Comparison of ENCODE assay signal across 16 mouse cellular contexts in the genomic region with DNA sequence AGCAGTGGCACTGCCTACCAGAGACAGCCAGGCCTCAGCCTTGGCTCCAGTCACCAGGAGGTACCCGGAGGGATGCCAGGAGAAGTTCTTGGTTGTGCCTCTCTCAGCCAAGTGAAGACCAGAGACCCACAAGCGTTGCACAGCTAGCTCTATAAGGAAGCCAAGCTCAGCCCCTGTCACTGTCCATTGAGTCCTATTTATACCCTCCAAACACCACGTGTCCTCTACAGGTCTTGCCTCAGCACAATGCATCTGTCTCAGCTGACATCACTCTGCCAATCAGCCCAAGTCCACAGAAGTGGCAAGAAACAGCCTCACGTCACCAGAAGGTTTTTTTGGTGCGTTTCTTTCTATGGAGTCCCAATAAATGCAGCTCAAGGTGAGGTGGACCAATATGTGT. TPM values are rescaled to one million over a fixed set of nuclear protein-coding genes. Genes with fewer than 3 reads are reported as not detected.
"Had no signal": no experiment of that assay in that cellular context is flagged by ENCODE, and none has a peak within 500 bp of the region (broad histone marks: within the 10 kb centered on the region; RNA-seq: fewer than 3 reads in every experiment).

No protein-coding gene starts in this region.

- H3K4me3 ChIP-seq: neural tube, embryonic 12.5 days; neural tube, embryonic 13.5 days; neural tube, embryonic 15.5 days; stomach, embryonic 15.5 days had no signal

- H3K36me3 ChIP-seq: neural tube, embryonic 12.5 days; neural tube, embryonic 13.5 days; neural tube, embryonic 15.5 days; stomach, embryonic 15.5 days had no signal

- DNase-seq: right cerebral cortex, adult 18-20 months; right cerebral cortex, postnatal 14 days; right cerebral cortex, postnatal 25 days; right cerebral cortex, postnatal 4 days; spleen, adult 18-20 months; thymus, adult 18-20 months; thymus, adult 2 months; thymus, postnatal 14 days; thymus, postnatal 25 days; thymus, postnatal 36 days; thymus, postnatal 4 days had no signal

- H3K27me3 ChIP-seq: neural tube, embryonic 12.5 days; neural tube, embryonic 15.5 days; stomach, embryonic 15.5 days had no signal

- H3K4me2 ChIP-seq: neural tube, embryonic 12.5 days; neural tube, embryonic 13.5 days; neural tube, embryonic 15.5 days; stomach, embryonic 15.5 days had no signal

RNA-seq across cellular contexts. Expression of gene Tmem252, which starts 26.9 kb away (rescaled TPM):
- total RNA-seq: neutrophil, adult 5-6 weeks had no signal
